Mouse (Mus musculus): Measurements from ENCODE around the gene Gm45716. TPM values are rescaled to one million over a fixed set of nuclear protein-coding genes. Genes with fewer than 3 reads are reported as not detected.

The Gm45716 gene
- polyA plus RNA-seq, 1 experiment: 2.5 TPM

DNA sequence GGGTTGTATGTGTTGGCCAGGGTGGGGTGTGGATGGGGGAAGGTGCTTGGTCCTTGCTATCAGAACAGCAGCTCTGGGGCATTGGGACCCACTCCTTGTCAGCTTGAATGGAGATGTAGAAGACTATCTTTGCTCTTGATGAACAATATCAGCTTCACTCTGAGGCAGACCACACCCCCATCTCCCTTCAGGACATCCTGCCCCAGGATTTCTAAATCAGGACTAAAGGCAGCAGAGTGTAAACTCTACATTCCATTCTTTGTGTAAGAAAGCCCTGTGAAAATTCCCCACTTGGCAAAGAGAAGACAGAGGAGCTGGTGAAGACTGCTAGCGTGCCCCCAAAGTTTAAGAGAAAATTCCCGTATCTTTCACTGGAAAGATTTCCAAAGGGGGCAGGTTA lies 43.2 kb downstream of the Gm45716 start:
- H3K4me1 ChIP-seq (ENCODE audit: control insufficient read depth, insufficient read depth, low read length): peaks cover 69% of the 10 kb centered on the region
- TF ChIP-seq POLR2A (IDR thresholded peaks at IDR 0.05; ENCODE audit: borderline replicate concordance, low read depth, low read length) (no peak), CTCF (IDR thresholded peaks at IDR 0.05; ENCODE audit: low read depth, low read length) (no peak)
- H3K27ac ChIP-seq (ENCODE audit: insufficient read depth, low read depth, low read length): no peak overlapping the region
- no peak overlapping the region for H3K4me3 ChIP-seq (ENCODE audit: insufficient read depth, low read length)

DNA sequence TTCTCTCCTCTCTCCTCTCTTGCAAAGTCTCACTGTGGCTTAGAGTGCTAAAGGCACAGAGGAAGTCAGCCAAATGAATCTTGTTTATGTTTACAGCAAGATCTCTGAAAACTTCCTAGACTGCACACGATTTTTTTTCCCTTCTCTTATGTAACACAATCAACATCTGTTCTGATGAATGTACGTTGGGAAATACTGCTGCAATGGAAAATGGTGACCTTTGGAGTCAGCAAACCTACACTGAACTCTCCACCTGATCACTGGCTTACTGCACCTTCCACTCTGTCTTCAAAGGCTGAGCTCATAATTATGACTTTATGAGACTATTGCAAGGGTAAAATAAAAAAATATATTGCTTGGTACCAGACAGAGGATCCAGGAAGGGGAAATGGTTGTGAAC lies 44.1 kb downstream of the Gm45716 start:
- TF ChIP-seq POLR2A (IDR thresholded peaks at IDR 0.05; ENCODE audit: borderline replicate concordance, low read depth, low read length): no peak
- no peak for TF ChIP-seq CTCF (IDR thresholded peaks at IDR 0.05; ENCODE audit: low read depth, low read length)
- Histone ChIP-seq H3K4me3 (ENCODE audit: insufficient read depth, low read length) (no peak overlapping the region), H3K4me1 (ENCODE audit: control insufficient read depth, insufficient read depth, low read length) (peaks cover 67% of the 10 kb centered on the region), H3K27ac (ENCODE audit: insufficient read depth, low read depth, low read length) (no peak overlapping the region)

DNA sequence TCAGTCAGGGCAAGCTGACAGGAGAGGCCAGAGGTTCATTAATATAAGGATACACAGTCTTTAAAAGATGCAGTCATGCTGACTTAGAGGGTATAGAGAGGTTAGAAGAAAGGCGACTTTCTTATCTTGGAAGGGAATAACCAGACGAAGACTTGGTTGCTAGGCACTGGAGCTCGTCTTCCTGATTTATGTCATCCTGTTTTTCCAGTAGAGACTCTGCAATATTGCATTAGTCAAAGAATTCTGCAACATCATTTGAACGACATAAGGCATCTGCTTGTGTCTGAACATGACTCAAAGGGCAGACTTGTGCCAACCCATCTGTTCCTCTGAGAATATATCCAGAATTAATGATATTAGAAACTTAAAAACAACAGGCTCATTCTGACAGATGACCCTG lies 45.2 kb downstream of the Gm45716 start:
- Histone ChIP-seq H3K27ac (ENCODE audit: insufficient read depth, low read depth, low read length) (no peak overlapping the region), H3K4me1 (ENCODE audit: control insufficient read depth, insufficient read depth, low read length) (peaks cover 60% of the 10 kb centered on the region), H3K4me3 (ENCODE audit: insufficient read depth, low read length) (no peak overlapping the region)
- TF ChIP-seq POLR2A (IDR thresholded peaks at IDR 0.05; ENCODE audit: borderline replicate concordance, low read depth, low read length) (no peak), CTCF (IDR thresholded peaks at IDR 0.05; ENCODE audit: low read depth, low read length) (no peak)

DNA sequence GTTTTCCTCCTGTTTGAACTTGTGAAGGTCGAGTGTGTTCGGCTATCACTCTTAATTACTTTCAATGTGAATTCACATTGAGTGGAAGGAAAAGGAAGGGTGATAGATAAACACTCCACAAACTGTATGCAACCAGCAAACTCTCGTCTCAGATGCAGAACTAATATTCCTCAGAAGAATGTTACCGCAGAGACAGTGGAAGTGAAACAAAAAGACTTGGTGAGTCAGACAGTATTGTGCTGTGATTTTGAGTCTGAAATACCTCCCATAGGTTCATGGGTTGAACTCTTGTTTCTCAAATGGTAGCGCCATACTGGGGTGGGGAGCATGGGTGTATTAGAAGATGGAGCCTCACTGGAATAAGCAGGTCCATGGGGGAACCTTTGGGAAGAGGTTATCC lies 47.7 kb downstream of the Gm45716 start:
- H3K4me3 ChIP-seq (ENCODE audit: insufficient read depth, low read length): no peak overlapping the region
- H3K27ac ChIP-seq (ENCODE audit: insufficient read depth, low read depth, low read length): peak overlapping the region; percentile 62
- peaks cover 42% of the 10 kb centered on the region for H3K4me1 ChIP-seq (ENCODE audit: control insufficient read depth, insufficient read depth, low read length)
- TF ChIP-seq POLR2A (IDR thresholded peaks at IDR 0.05; ENCODE audit: borderline replicate concordance, low read depth, low read length) (no peak), CTCF (IDR thresholded peaks at IDR 0.05; ENCODE audit: low read depth, low read length) (no peak)

DNA sequence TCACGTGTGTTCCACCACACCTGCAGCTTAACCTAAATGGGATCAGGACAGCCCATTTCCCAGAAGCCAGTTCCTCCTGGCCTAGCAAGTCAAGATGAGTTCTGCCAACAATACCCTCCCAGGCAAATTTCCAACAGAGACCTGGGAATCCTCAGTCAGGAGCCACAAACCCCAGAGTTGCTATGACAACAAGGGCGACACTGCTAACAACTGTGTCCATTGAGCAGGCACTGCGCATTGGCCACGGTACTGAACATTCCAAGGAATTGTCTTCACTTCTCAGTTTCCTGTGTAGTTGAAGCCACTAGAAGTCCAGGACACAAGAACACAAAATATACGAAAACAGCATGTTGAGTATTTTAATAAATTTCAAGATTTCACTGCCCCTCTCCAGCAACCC lies 50.1 kb downstream of the Gm45716 start:
- H3K4me3 ChIP-seq (ENCODE audit: insufficient read depth, low read length): no peak overlapping the region
- TF ChIP-seq POLR2A (IDR thresholded peaks at IDR 0.05; ENCODE audit: borderline replicate concordance, low read depth, low read length) (no peak), CTCF (IDR thresholded peaks at IDR 0.05; ENCODE audit: low read depth, low read length) (no peak)
- no peak overlapping the region for H3K27ac ChIP-seq (ENCODE audit: insufficient read depth, low read depth, low read length)
- peaks cover 50% of the 10 kb centered on the region for H3K4me1 ChIP-seq (ENCODE audit: control insufficient read depth, insufficient read depth, low read length)

DNA sequence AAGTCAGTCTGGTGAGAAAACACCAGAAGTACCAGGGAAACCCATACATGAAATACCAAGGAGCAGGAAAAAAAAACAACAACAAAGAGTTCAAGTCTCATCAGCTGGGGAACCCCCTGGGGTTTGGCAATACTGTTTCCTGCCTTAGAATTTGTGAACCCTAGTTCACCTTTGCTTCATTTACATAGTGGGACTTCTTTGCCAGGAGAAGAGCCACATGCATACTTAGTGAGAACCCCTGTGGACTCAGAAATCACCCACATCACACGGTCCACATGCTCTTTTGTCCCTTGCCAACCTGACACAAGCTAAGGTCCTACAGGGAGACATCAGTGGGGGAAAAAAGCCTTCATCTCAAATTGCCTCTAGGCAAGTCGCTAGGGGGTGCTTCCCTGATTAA lies 51.2 kb downstream of the Gm45716 start:
- H3K4me3 ChIP-seq (ENCODE audit: insufficient read depth, low read length): no peak overlapping the region
- no peak overlapping the region for H3K27ac ChIP-seq (ENCODE audit: insufficient read depth, low read depth, low read length)
- H3K4me1 ChIP-seq (ENCODE audit: control insufficient read depth, insufficient read depth, low read length): peaks cover 45% of the 10 kb centered on the region
- TF ChIP-seq CTCF (IDR thresholded peaks at IDR 0.05; ENCODE audit: low read depth, low read length) (no peak), POLR2A (IDR thresholded peaks at IDR 0.05; ENCODE audit: borderline replicate concordance, low read depth, low read length) (no peak)

DNA sequence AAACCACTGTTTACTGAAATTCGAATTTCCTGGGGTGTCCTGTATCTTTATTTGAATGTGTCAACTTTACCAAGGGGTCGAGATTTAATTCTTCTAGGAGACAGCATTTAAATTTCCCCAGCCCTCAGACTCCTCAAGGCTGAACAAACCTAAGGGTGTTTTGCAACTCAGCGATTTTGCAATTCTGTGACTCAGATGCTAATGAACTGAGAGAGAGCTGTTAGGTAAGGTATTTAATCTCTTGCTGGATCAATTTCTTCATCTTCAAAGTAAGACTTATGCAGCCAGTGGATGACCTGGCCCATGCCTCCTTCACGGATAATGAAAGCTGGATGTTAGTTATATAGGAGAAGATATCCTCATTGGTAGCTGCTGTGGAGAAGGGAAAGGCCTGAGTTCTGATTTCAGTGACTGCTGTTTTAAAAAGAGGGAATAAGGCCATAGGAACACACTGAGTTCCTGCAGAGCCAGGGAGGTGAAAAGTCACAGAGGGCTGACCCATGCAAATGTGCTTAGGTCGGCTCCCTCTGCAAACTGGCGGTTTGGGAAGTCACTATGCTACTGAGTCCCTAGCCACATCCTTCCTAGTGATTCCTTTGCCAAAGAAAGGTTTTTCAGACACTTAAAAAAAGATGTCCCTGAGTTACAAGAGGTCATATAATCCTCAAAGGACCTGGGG lies 53.3 kb downstream of the Gm45716 start:
- Histone ChIP-seq H3K27ac (ENCODE audit: insufficient read depth, low read depth, low read length) (peak overlapping the region; percentile 56), H3K4me1 (ENCODE audit: control insufficient read depth, insufficient read depth, low read length) (peaks cover 42% of the 10 kb centered on the region), H3K4me3 (ENCODE audit: insufficient read depth, low read length) (no peak overlapping the region)
- TF ChIP-seq CTCF (IDR thresholded peaks at IDR 0.05; ENCODE audit: low read depth, low read length) (no peak), POLR2A (IDR thresholded peaks at IDR 0.05; ENCODE audit: borderline replicate concordance, low read depth, low read length) (no peak)

DNA sequence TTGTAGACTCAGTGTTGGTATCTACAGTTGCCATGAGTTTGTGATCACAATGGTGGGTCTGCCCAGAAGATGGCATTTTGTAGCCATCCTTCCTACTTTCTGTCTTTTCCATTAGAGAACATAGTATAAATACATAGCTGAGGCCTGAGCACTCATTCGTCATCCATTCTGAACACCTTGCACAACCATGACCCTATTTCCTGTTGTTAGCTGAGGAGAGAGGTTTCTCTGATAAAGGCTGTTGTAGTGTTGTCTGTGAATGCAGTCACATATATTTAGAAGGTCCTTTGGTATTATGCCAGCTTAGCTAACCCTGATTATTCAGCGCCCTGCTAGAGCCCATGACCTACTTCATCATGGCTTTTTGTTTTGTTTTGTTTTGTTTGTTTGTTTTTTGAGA lies 54.4 kb downstream of the Gm45716 start:
- H3K27ac ChIP-seq (ENCODE audit: insufficient read depth, low read depth, low read length): peak overlapping the region; percentile 56

DNA sequence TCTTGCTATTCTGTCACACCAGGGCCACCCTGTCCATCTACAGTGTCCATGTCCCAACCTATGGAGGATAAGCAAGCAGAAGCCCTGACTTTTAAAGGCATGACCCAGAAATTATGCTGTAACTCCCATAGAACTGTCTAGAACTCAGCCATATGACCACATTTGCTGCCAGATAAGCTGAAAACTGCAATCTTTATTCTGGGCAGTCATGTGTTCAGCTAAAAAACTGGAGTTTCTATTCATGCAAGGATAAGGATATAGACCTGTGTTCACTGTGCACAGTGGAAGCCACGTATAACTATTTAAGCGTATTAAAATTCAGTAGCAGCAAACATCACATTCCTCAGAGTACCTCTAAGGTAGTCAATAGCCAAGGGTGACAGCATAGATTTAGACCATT lies 55.8 kb downstream of the Gm45716 start:
- no peak overlapping the region for H3K4me3 ChIP-seq (ENCODE audit: insufficient read depth, low read length)
- H3K4me1 ChIP-seq (ENCODE audit: control insufficient read depth, insufficient read depth, low read length): peaks cover 50% of the 10 kb centered on the region
- TF ChIP-seq POLR2A (IDR thresholded peaks at IDR 0.05; ENCODE audit: borderline replicate concordance, low read depth, low read length): no peak
- no peak for TF ChIP-seq CTCF (IDR thresholded peaks at IDR 0.05; ENCODE audit: low read depth, low read length)
- no peak overlapping the region for H3K27ac ChIP-seq (ENCODE audit: insufficient read depth, low read depth, low read length)

More for the DNA sequence above, 54.4 kb downstream of the Gm45716 start:
- no peak for TF ChIP-seq POLR2A (IDR thresholded peaks at IDR 0.05; ENCODE audit: borderline replicate concordance, low read depth, low read length)
- TF ChIP-seq CTCF (IDR thresholded peaks at IDR 0.05; ENCODE audit: low read depth, low read length): no peak
- H3K4me1 ChIP-seq (ENCODE audit: control insufficient read depth, insufficient read depth, low read length): peaks cover 45% of the 10 kb centered on the region
- H3K4me3 ChIP-seq (ENCODE audit: insufficient read depth, low read length): no peak overlapping the region

DNA sequence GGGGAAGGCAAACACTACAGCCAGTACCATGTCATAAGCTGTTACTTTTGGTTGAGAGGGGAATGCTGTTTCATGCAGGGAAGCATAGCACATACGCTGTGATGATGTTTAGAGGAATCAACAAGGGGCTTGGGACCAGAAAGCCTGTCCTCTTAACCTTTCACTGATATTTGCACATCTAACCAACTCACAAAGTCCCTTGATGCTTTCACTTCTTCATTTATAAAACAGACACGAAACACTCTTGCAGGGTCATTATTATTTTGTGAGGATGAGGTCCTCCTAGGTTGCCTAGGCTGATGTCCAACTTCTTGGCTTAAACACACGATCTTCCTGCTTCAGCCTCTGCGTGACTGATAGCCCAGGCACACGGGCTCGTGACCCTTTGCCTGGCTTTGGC lies 58.1 kb downstream of the Gm45716 start:
- peak overlapping the region; percentile 27 for H3K27ac ChIP-seq (ENCODE audit: insufficient read depth, low read depth, low read length)
- TF ChIP-seq POLR2A (IDR thresholded peaks at IDR 0.05; ENCODE audit: borderline replicate concordance, low read depth, low read length) (no peak), CTCF (IDR thresholded peaks at IDR 0.05; ENCODE audit: low read depth, low read length) (no peak)
- peaks cover 49% of the 10 kb centered on the region for H3K4me1 ChIP-seq (ENCODE audit: control insufficient read depth, insufficient read depth, low read length)
- no peak overlapping the region for H3K4me3 ChIP-seq (ENCODE audit: insufficient read depth, low read length)

All from bone marrow macrophage, adult 2 months (primary cell).